Mouse (Mus musculus): ENCODE measurements around the gene Ostm1. TPM values are rescaled to one million over a fixed set of nuclear protein-coding genes. Genes with fewer than 3 reads are reported as not detected.

Ostm1 gene
- polyA plus RNA-seq, 1 experiment, result 22.5 TPM

- peaks cover 2% of the 10 kb centered on the region; the same call in 1 of the 2 replicates for H3K4me1 ChIP-seq (ENCODE audit: control insufficient read depth, insufficient read depth, low read length)
- TF ChIP-seq CTCF (IDR thresholded peaks at IDR 0.05; ENCODE audit: borderline replicate concordance, insufficient read depth, low read length), result no peak
- no peak for TF ChIP-seq POLR2A (IDR thresholded peaks at IDR 0.05; ENCODE audit: low read depth, low read length)
- no peak overlapping the region for H3K27ac ChIP-seq (ENCODE audit: insufficient read depth, low read length)
- no peak overlapping the region for H3K4me3 ChIP-seq (ENCODE audit: insufficient read depth, low read length)
These were observed 31.1 kb downstream of the Ostm1 start for GRCm38 (mm10) chr10:42614766-42615165.

- Histone ChIP-seq H3K27ac (ENCODE audit: insufficient read depth, low read length) (no peak overlapping the region), H3K4me1 (ENCODE audit: control insufficient read depth, insufficient read depth, low read length) (peaks cover 2% of the 10 kb centered on the region; the same call in 1 of the 2 replicates)
- TF ChIP-seq CTCF (IDR thresholded peaks at IDR 0.05; ENCODE audit: borderline replicate concordance, insufficient read depth, low read length) (no peak), POLR2A (IDR thresholded peaks at IDR 0.05; ENCODE audit: low read depth, low read length) (no peak)
These were observed 34.7 kb downstream of the Ostm1 start for GRCm38 (mm10) chr10:42618291-42618690.

GRCm38 (mm10) chr10:42625907-42626306, 42.3 kb downstream of the Ostm1 start:
- Histone ChIP-seq H3K4me3 (ENCODE audit: insufficient read depth, low read length) (no peak overlapping the region), H3K4me1 (ENCODE audit: control insufficient read depth, insufficient read depth, low read length) (no peaks in the 10 kb centered on the region), H3K27ac (ENCODE audit: insufficient read depth, low read length) (no peak overlapping the region)
- no peak for TF ChIP-seq POLR2A (IDR thresholded peaks at IDR 0.05; ENCODE audit: low read depth, low read length)
- TF ChIP-seq CTCF (IDR thresholded peaks at IDR 0.05; ENCODE audit: borderline replicate concordance, insufficient read depth, low read length), result no peak

More at GRCm38 (mm10) chr10:42618291-42618690, 34.7 kb downstream of the Ostm1 start:
- H3K4me3 ChIP-seq (ENCODE audit: insufficient read depth, low read length), result no peak overlapping the region

- Histone ChIP-seq H3K4me3 (ENCODE audit: insufficient read depth, low read length) (no peak overlapping the region), H3K27ac (ENCODE audit: insufficient read depth, low read length) (no peak overlapping the region), H3K4me1 (ENCODE audit: control insufficient read depth, insufficient read depth, low read length) (no peaks in the 10 kb centered on the region)
- TF ChIP-seq POLR2A (IDR thresholded peaks at IDR 0.05; ENCODE audit: low read depth, low read length) (no peak), CTCF (IDR thresholded peaks at IDR 0.05; ENCODE audit: borderline replicate concordance, insufficient read depth, low read length) (no peak)
These were observed 47.2 kb downstream of the Ostm1 start for GRCm38 (mm10) chr10:42630596-42631355.

GRCm38 (mm10) chr10:42631754-42632452, 48.3 kb downstream of the Ostm1 start:
- no peak for TF ChIP-seq POLR2A (IDR thresholded peaks at IDR 0.05; ENCODE audit: low read depth, low read length)
- no peak for TF ChIP-seq CTCF (IDR thresholded peaks at IDR 0.05; ENCODE audit: borderline replicate concordance, insufficient read depth, low read length)
- no peak overlapping the region for H3K27ac ChIP-seq (ENCODE audit: insufficient read depth, low read length)
- H3K4me1 ChIP-seq (ENCODE audit: control insufficient read depth, insufficient read depth, low read length), result no peaks in the 10 kb centered on the region
- no peak overlapping the region for H3K4me3 ChIP-seq (ENCODE audit: insufficient read depth, low read length)

GRCm38 (mm10) chr10:42632453-42633360, 49.1 kb downstream of the Ostm1 start:
- H3K27ac ChIP-seq (ENCODE audit: insufficient read depth, low read length), result no peak overlapping the region
- H3K4me3 ChIP-seq (ENCODE audit: insufficient read depth, low read length), result peak overlapping the region; percentile 34
- TF ChIP-seq CTCF (IDR thresholded peaks at IDR 0.05; ENCODE audit: borderline replicate concordance, insufficient read depth, low read length), result no peak
- TF ChIP-seq POLR2A (IDR thresholded peaks at IDR 0.05; ENCODE audit: low read depth, low read length), result no peak
- H3K4me1 ChIP-seq (ENCODE audit: control insufficient read depth, insufficient read depth, low read length), result no peaks in the 10 kb centered on the region

- Histone ChIP-seq H3K27ac (ENCODE audit: insufficient read depth, low read length) (no peak overlapping the region), H3K4me3 (ENCODE audit: insufficient read depth, low read length) (peak overlapping the region; percentile 34), H3K4me1 (ENCODE audit: control insufficient read depth, insufficient read depth, low read length) (no peaks in the 10 kb centered on the region)
- TF ChIP-seq POLR2A (IDR thresholded peaks at IDR 0.05; ENCODE audit: low read depth, low read length) (no peak), CTCF (IDR thresholded peaks at IDR 0.05; ENCODE audit: borderline replicate concordance, insufficient read depth, low read length) (no peak)
These were observed 49.9 kb downstream of the Ostm1 start for GRCm38 (mm10) chr10:42633361-42634121.

- TF ChIP-seq CTCF (IDR thresholded peaks at IDR 0.05; ENCODE audit: borderline replicate concordance, insufficient read depth, low read length), result no peak
- no peak for TF ChIP-seq POLR2A (IDR thresholded peaks at IDR 0.05; ENCODE audit: low read depth, low read length)
- no peak overlapping the region for H3K27ac ChIP-seq (ENCODE audit: insufficient read depth, low read length)
- H3K4me3 ChIP-seq (ENCODE audit: insufficient read depth, low read length), result no peak overlapping the region
- H3K4me1 ChIP-seq (ENCODE audit: control insufficient read depth, insufficient read depth, low read length), result no peaks in the 10 kb centered on the region
These were observed 50.6 kb downstream of the Ostm1 start for GRCm38 (mm10) chr10:42634122-42634720.

Data from embryonic fibroblast, embryonic 13.5 days (primary cell).